Mouse (Mus musculus) stomach, embryonic 15.5 days (tissue): Measurements from ENCODE around the gene Neb. TPM values are rescaled to one million over a fixed set of nuclear protein-coding genes. Genes with fewer than 3 reads are reported as not detected.
A peak's percentile ranks its signal among the peaks of the same experiment; 100 is the strongest.

Experiments
- ATAC-seq: fragments of 200-750 bp; cut with Nextera tagmentation; 2 replicates; pipeline ENCODE4 v1.8.0; 2017; ENCODE audit warnings: low read depth, moderate number of reproducible peaks, moderate TSS enrichment; ENCODE audit not compliant: insufficient read depth, low FRiP score
- H3K27ac ChIP-seq: fragments of 300-500 bp; sonication (generic); 2 replicates; pipeline ENCODE4 v1.5.1; 2015; ENCODE audit warnings: mild to moderate bottlenecking, inconsistent platforms
- H3K27me3 ChIP-seq: fragments of 300-500 bp; sonication (generic); replicated peaks from 2 replicates; pipeline ENCODE4 v1.6.1; 2015; ENCODE audit warnings: inconsistent platforms
- H3K36me3 ChIP-seq: fragments of 300-500 bp; sonication (generic); 2 replicates; pipeline ENCODE4 v1.6.1; 2015; ENCODE audit warnings: inconsistent platforms
- H3K4me1 ChIP-seq: fragments of 300-500 bp; sonication (generic); 2 replicates; pipeline ENCODE4 v1.6.1; 2015; ENCODE audit warnings: inconsistent platforms
- H3K4me2 ChIP-seq: fragments of 300-500 bp; sonication (generic); 2 replicates; pipeline ENCODE4 v1.6.1; 2015; ENCODE audit warnings: mild to moderate bottlenecking, inconsistent platforms
- H3K4me3 ChIP-seq: fragments of 300-500 bp; sonication (generic); replicated peaks from 2 replicates; pipeline ENCODE4 v1.5.1; 2015; ENCODE audit warnings: inconsistent platforms
- H3K9ac ChIP-seq: fragments of 300-500 bp; sonication (generic); 2 replicates; pipeline ENCODE4 v1.6.1; 2015; ENCODE audit warnings: inconsistent platforms
- H3K9me3 ChIP-seq: fragments of 300-500 bp; sonication (generic); 2 replicates; pipeline ENCODE4 v1.6.1; 2016; ENCODE audit warnings: inconsistent platforms
- whole genome bisulfite sequencing: fragments of 180-500 bp; shearing (Covaris S2); methylation state at CpG from one replicate; pipeline ENCODE4 v1.1.7; 2015; 5-methylcytosine and 5-hydroxymethylcytosine counted together
- polyA plus RNA-seq: library from polyadenylated mRNA; unstranded; fragments of >200 nt; fragmentation: Nextera tagmentation; extraction: Ambion mirVana; gene quantifications from 2 replicates; pipeline ENCODE4 v1.2.1, GENCODE M21; 2015

Neb gene
- polyA plus RNA-seq, 1 experiment from 2014 or later = 1.4 TPM

DNA sequence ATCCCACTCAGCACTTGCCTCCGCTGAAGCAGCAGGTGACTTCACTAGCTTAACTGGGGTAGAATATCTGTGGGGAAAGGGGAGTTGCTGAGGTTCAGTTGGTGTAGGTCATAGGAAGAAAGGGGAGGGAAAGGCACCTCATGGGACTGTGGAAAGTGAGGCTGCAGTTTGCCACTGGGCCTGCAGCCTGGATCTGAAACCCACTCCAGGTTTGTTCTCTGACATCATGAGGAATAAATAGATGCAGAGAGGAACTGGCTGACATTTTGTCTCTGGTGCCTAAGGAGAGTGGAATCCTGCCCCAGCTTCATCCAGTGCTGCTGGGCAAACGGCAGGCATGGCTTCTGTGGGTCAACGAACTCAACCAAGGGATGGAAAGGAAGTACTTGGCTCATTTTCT is 46.5 kb downstream of the Neb start:
- WGBS = 82% methylated on average over 3 of the region's 3 CpGs
- no peak for ATAC-seq
- no peak overlapping the region for H3K27ac ChIP-seq
- H3K4me2 ChIP-seq = no peak overlapping the region
- no peaks in the 10 kb centered on the region for H3K4me1 ChIP-seq
- no peaks in the 10 kb centered on the region for H3K27me3 ChIP-seq
- H3K36me3 ChIP-seq = no peaks in the 10 kb centered on the region
- no peak overlapping the region for H3K4me3 ChIP-seq
- H3K9ac ChIP-seq = no peak overlapping the region
- H3K9me3 ChIP-seq = no peaks in the 10 kb centered on the region

DNA sequence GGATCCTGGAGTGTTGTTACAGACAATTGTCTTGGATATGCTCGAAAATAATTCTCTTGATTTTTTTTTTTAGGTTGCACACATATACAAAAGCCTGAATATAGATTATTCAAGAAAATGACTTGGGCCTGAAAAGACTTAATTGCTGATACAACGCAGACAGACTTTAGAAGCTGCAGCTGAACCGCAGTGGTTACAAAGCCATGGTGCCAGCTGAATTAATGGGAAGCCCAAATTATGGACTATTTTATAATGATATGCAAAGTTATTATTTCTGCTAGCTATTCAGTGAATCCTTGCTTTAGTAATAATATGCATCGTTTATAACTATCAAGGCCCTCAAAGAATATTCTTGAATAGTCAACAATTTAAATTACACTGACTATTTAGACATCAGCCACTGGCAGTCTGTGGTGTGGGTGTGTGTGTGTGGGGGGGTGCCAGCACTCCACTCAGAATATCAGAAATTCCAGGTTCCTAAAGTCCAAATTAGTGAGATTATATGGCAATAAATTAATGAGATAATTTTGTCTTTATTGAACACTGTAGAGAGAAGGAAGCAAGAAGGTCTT is 50.9 kb downstream of the Neb start:
- no peak for ATAC-seq
- H3K36me3 ChIP-seq = no peaks in the 10 kb centered on the region
- H3K4me3 ChIP-seq = no peak overlapping the region
- 82% methylated on average over 4 of the region's 4 CpGs for WGBS
- H3K4me1 ChIP-seq = no peaks in the 10 kb centered on the region
- no peak overlapping the region for H3K9ac ChIP-seq
- H3K27me3 ChIP-seq = no peaks in the 10 kb centered on the region
- no peak overlapping the region for H3K4me2 ChIP-seq
- no peak overlapping the region for H3K27ac ChIP-seq
- no peaks in the 10 kb centered on the region for H3K9me3 ChIP-seq

DNA sequence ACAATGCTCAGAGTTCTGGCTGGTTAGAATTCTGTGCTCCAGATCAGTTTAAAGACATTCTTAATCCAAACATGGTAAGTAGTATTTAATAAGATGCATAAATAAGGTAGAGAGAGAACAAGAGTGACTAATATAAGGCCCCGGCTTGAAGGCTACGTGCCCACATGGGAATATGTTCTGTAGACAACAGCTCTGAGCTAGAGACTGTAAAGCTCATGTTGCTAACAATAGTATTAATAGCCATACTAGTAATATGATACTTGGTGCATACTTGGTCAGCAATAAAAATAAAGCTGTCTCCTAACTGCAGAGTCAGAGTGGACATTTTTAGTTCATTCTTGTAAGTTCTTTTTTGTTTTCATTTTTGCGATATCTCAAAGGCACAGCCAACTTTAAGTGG is 56.4 kb downstream of the Neb start:
- WGBS = 79% methylated on average over 3 of the region's 3 CpGs
- Histone ChIP-seq H3K4me2 (no peak overlapping the region), H3K27ac (no peak overlapping the region), H3K36me3 (no peaks in the 10 kb centered on the region), H3K4me1 (no peaks in the 10 kb centered on the region), H3K27me3 (no peaks in the 10 kb centered on the region), H3K9me3 (no peaks in the 10 kb centered on the region), H3K9ac (no peak overlapping the region), H3K4me3 (no peak overlapping the region)
- ATAC-seq = no peak

DNA sequence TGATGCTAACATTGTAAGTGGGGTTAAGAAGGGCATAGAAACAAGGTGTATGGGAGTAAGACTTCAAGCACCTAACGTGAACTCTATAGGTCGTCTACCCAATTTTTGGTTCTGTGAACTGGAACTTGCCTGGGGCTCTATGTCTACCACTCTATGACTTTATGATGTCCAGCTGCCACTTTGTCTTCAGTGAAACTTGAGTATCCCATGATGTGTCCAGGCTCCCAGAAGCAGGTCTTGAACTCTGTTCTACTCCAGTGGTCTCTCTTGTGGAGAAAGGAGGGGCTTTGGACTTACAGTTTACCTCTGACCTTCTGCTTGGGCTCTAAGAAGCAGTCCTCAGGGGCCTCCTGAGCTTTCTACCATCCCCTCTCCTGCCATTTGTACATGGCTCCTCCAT is 58.1 kb downstream of the Neb start:
- Histone ChIP-seq H3K4me2 (no peak overlapping the region), H3K9me3 (no peaks in the 10 kb centered on the region), H3K27ac (no peak overlapping the region), H3K4me3 (no peak overlapping the region), H3K4me1 (no peaks in the 10 kb centered on the region), H3K27me3 (no peaks in the 10 kb centered on the region), H3K36me3 (no peaks in the 10 kb centered on the region), H3K9ac (no peak overlapping the region)
- ATAC-seq = no peak
- 94% methylated on average over 2 of the region's 2 CpGs for WGBS

DNA sequence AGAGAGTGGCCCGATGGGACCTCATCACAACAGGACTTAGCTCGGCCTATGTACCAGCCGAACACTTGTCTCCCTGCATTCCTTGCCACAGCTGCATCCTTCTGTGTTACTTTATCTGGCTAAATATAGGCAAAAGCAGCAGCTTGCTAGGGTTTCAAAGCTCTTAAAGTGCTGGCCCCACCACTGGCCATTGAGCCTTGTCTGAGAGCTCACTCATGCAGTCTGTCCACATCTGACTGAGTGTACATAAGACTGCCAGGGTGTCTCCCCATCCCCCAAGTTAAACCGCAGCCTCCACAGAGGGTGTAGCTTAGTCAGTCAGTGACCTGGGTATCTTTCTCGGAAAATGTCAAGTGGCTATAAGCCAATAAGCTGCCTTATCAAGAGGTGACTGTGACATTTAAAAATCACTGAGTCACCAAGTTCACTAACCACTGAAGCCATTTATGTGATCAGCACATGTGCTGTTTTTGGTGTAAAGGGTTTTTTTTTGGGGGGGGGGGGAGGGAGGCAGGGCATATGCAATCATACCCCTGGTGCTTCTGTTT is 59.2 kb downstream of the Neb start:
- WGBS = 54% methylated on average over 5 of the region's 5 CpGs
- no peaks in the 10 kb centered on the region for H3K36me3 ChIP-seq
- ATAC-seq = peak; percentile 92; the same call in 1 of the 2 replicates
- H3K4me1 ChIP-seq = no peaks in the 10 kb centered on the region
- no peaks in the 10 kb centered on the region for H3K27me3 ChIP-seq
- no peak overlapping the region for H3K4me3 ChIP-seq
- no peaks in the 10 kb centered on the region for H3K9me3 ChIP-seq
- no peak overlapping the region for H3K4me2 ChIP-seq
- no peak overlapping the region for H3K27ac ChIP-seq
- no peak overlapping the region for H3K9ac ChIP-seq

DNA sequence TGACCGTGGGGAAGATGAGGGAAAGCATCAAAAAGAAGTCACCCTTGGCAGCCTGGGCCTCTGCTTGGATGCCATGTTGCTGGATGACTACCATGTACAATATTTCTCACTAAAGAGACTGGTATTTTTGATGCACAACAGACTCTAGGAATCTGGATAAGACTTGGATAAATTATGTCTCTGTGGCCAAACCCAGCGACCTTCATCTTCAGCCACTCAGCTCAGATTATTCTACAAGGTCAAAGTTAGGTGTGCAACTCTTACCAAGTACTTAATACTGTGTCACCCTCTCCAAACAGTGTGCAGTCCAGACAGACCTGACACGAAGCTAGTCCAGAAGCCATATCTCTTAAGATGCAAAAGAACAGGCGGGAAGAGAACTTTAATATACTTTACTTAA is 60.8 kb downstream of the Neb start:
- H3K27me3 ChIP-seq = no peaks in the 10 kb centered on the region
- H3K27ac ChIP-seq = no peak overlapping the region
- ATAC-seq = no peak
- no peaks in the 10 kb centered on the region for H3K4me1 ChIP-seq
- no peak overlapping the region for H3K4me2 ChIP-seq
- no peaks in the 10 kb centered on the region for H3K36me3 ChIP-seq
- no peak overlapping the region for H3K4me3 ChIP-seq
- 79% methylated on average over 4 of the region's 4 CpGs for WGBS
- no peaks in the 10 kb centered on the region for H3K9me3 ChIP-seq
- no peak overlapping the region for H3K9ac ChIP-seq

GRCm38 (mm10) chr2:52315737-52316136 is 62.5 kb downstream of the Neb start:
- no peak for ATAC-seq
- Histone ChIP-seq H3K9ac (no peak overlapping the region), H3K4me2 (no peak overlapping the region), H3K4me1 (no peaks in the 10 kb centered on the region), H3K27me3 (no peaks in the 10 kb centered on the region), H3K4me3 (no peak overlapping the region), H3K27ac (no peak overlapping the region), H3K36me3 (no peaks in the 10 kb centered on the region), H3K9me3 (no peaks in the 10 kb centered on the region)
- 55% methylated on average over 3 of the region's 3 CpGs for WGBS

DNA sequence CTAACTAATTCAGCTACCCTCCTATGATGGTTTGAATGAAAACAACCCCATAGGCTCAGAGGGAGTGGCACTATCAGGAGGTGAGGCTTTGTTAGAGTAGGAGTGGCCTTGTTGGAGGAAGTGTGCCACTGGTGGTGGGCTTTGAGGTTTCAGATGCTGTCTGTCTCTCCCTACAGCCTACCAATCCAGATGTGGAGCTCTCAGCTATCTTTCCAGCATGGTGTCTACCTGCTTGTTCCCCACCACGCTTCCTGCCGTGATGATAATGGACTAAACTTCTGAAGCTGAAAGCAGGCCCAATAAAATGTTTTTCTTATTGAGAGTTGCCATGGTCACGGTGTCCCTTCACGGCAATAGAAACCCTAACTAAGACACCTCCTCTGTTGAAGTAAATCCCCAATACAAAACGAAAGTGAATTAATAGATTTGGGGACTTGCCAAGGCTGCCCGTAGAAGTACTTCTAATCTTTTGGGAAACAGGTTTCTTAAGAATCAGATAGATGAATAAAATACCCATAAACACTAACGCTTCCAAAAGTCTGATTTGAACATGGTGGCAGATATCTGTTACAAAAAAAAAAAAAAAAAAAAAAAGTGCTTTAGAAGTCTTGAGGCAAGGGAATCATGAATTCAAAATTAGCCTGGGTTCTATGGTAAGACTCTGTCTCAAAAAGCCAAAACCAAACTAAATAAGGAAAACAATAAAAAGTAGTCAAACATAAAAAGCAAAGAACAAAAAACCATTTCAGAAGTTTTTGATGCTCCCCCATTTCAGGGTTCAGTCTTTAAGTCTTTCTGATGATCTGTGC is 63.1 kb downstream of the Neb start:
- no peaks in the 10 kb centered on the region for H3K4me1 ChIP-seq
- WGBS = 88% methylated on average over 7 of the region's 7 CpGs

GRCm38 (mm10) chr2:52310757-52311156 is 67.5 kb downstream of the Neb start:
- H3K27ac ChIP-seq = no peak overlapping the region
- H3K4me1 ChIP-seq = no peaks in the 10 kb centered on the region
- no peaks in the 10 kb centered on the region for H3K9me3 ChIP-seq
- no peak overlapping the region for H3K4me3 ChIP-seq
- H3K36me3 ChIP-seq = no peaks in the 10 kb centered on the region
- ATAC-seq = no peak
- H3K4me2 ChIP-seq = no peak overlapping the region
- 81% methylated on average over 4 of the region's 4 CpGs for WGBS
- H3K9ac ChIP-seq = no peak overlapping the region
- no peaks in the 10 kb centered on the region for H3K27me3 ChIP-seq

More for the DNA sequence above, 63.1 kb downstream of the Neb start:
- Histone ChIP-seq H3K4me2 (no peak overlapping the region), H3K36me3 (no peaks in the 10 kb centered on the region), H3K27me3 (no peaks in the 10 kb centered on the region), H3K9ac (no peak overlapping the region), H3K9me3 (no peaks in the 10 kb centered on the region), H3K27ac (no peak overlapping the region), H3K4me3 (no peak overlapping the region)
- no peak for ATAC-seq

DNA sequence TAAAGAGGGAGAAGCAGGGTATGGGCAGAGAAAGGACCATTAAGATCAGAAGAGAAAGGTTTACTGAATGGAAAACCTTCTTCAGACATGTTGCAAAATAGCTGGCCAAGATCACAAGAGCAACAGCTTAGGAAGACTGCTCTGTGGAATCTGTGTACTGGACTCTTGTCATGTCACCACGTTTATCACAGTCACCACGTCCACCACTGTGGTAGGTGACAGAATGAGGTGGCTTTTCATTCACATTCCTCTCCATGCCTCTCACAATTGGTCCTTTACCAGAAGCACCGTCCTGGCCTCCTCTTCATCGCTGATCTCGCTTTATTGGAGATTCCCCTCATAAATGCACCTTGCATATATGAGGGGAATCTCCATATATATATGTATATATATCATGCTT is 71.6 kb downstream of the Neb start:
- Histone ChIP-seq H3K27ac (no peak overlapping the region), H3K9ac (no peak overlapping the region), H3K27me3 (no peaks in the 10 kb centered on the region), H3K4me2 (no peak overlapping the region), H3K9me3 (no peaks in the 10 kb centered on the region), H3K4me1 (no peaks in the 10 kb centered on the region), H3K4me3 (no peak overlapping the region), H3K36me3 (no peaks in the 10 kb centered on the region)
- no peak for ATAC-seq
- WGBS = 78% methylated on average over 5 of the region's 5 CpGs

GRCm38 (mm10) chr2:52304554-52304953 is 73.7 kb downstream of the Neb start:
- H3K36me3 ChIP-seq = no peaks in the 10 kb centered on the region
- no peak for ATAC-seq
- no peak overlapping the region for H3K4me3 ChIP-seq
- WGBS = 72% methylated on average over 3 of the region's 3 CpGs
- no peak overlapping the region for H3K4me2 ChIP-seq
- no peak overlapping the region for H3K27ac ChIP-seq
- no peaks in the 10 kb centered on the region for H3K27me3 ChIP-seq
- no peak overlapping the region for H3K9ac ChIP-seq
- H3K4me1 ChIP-seq = no peaks in the 10 kb centered on the region
- no peaks in the 10 kb centered on the region for H3K9me3 ChIP-seq

DNA sequence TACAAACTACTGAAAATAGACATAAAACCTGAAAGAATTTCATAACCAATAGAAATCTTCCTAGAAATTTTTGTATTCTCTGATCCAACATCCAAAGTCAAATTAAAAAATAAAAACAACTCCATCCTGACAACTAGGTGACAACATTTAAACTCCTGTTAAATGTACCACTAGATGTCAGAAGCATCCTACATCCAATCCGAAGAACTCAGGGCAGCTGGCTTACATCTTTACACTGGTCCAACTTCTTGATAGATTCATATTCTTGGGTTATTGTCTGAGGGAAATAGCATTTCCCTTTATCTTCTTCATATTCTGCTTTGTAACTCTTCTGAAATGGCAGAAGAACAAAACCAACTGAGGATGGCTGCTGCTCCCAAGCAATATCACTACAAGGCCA is 74.9 kb downstream of the Neb start:
- H3K27me3 ChIP-seq = no peaks in the 10 kb centered on the region
- H3K9ac ChIP-seq = no peak overlapping the region
- no peak overlapping the region for H3K27ac ChIP-seq
- H3K36me3 ChIP-seq = no peaks in the 10 kb centered on the region
- no peaks in the 10 kb centered on the region for H3K9me3 ChIP-seq
- no peak overlapping the region for H3K4me3 ChIP-seq
- no peak for ATAC-seq
- H3K4me1 ChIP-seq = no peaks in the 10 kb centered on the region
- 66% methylated on average over 1 of the region's 1 CpGs for WGBS
- no peak overlapping the region for H3K4me2 ChIP-seq
